Mouse (Mus musculus): ENCODE measurements around the gene Arhgef15.
"Not testable (repeated sequence)": the region's sequence is repeated elsewhere in the genome, so short reads cannot be mapped to it uniquely, and the experiment has no call there.

Gene Arhgef15

GRCm38 (mm10) chr11:68957308-68957707 is at the start of gene Arhgef15:
Gene Arhgef15, minus strand, starts transcription at chr11:68957480.
- no peak for DNase-seq

GRCm38 (mm10) chr11:69006575-69006974 is 49.3 kb upstream of the Arhgef15 start:
- not testable (repeated sequence) for DNase-seq

GRCm38 (mm10) chr11:69005193-69005592 is 47.9 kb upstream of the Arhgef15 start:
- no peak for DNase-seq

- DNase-seq = no peak
Measured at GRCm38 (mm10) chr11:69003592-69003991, 46.3 kb upstream of the Arhgef15 start.

- DNase-seq = not testable (repeated sequence)
Measured at GRCm38 (mm10) chr11:69002782-69003181, 45.5 kb upstream of the Arhgef15 start.

- DNase-seq = no peak
Measured at GRCm38 (mm10) chr11:68997080-68997479, 39.8 kb upstream of the Arhgef15 start.

- no peak for DNase-seq
Measured at GRCm38 (mm10) chr11:68994377-68994776, 37.1 kb upstream of the Arhgef15 start.

- no peak for DNase-seq
Measured at GRCm38 (mm10) chr11:68993122-68993521, 35.8 kb upstream of the Arhgef15 start.

GRCm38 (mm10) chr11:68988341-68988740 is 31.1 kb upstream of the Arhgef15 start:
- DNase-seq = no peak

- DNase-seq = no peak
Measured at GRCm38 (mm10) chr11:68987365-68987882, 30.1 kb upstream of the Arhgef15 start.

GRCm38 (mm10) chr11:68982639-68983369 is 25.5 kb upstream of the Arhgef15 start:
- peak; percentile 79 for DNase-seq

- no peak for DNase-seq
Measured at GRCm38 (mm10) chr11:68980919-68981318, 23.6 kb upstream of the Arhgef15 start.

- no peak for DNase-seq
Measured at GRCm38 (mm10) chr11:68979320-68979733, 22.0 kb upstream of the Arhgef15 start.

- DNase-seq = no peak
Measured at GRCm38 (mm10) chr11:68975601-68976000, 18.3 kb upstream of the Arhgef15 start.

- DNase-seq = no peak
Measured at GRCm38 (mm10) chr11:68975085-68975484, 17.8 kb upstream of the Arhgef15 start, which contains the start of gene Rangrf. Gene Rangrf, minus strand, starts transcription at chr11:68975185.

- no peak for DNase-seq
Measured at GRCm38 (mm10) chr11:68974059-68974450, 16.8 kb upstream of the Arhgef15 start.

- peak; percentile 79 for DNase-seq
Measured at GRCm38 (mm10) chr11:68973250-68974058, 16.2 kb upstream of the Arhgef15 start.

GRCm38 (mm10) chr11:68970232-68970631 is 13.0 kb upstream of the Arhgef15 start:
- no peak for DNase-seq

- no peak for DNase-seq
Measured at GRCm38 (mm10) chr11:68968752-68969151, 11.5 kb upstream of the Arhgef15 start.

GRCm38 (mm10) chr11:68967337-68968282 is 10.3 kb upstream of the Arhgef15 start, which contains the start of gene Slc25a35:
Gene Slc25a35, plus strand, starts transcription at chr11:68968131.
- peak; percentile 89 for DNase-seq

GRCm38 (mm10) chr11:68966554-68966953 is 9.3 kb upstream of the Arhgef15 start:
- DNase-seq = no peak

- peak; percentile 69 for DNase-seq
Measured at GRCm38 (mm10) chr11:68965845-68966244, 8.6 kb upstream of the Arhgef15 start.

All from thymus, postnatal 25 days (tissue).